Mouse (Mus musculus) common myeloid progenitor, adult 5-6 weeks (primary cell): ENCODE measurements around the gene Slc6a20b. TPM values are rescaled to one million over a fixed set of nuclear protein-coding genes. Genes with fewer than 3 reads are reported as not detected.

Experiments
- ATAC-seq: replicated peaks from 2 replicates; pipeline ENCODE4 v1.8.0; 2016; ENCODE audit warnings: low read depth, mild to moderate bottlenecking, moderate TSS enrichment, inconsistent platforms; ENCODE audit not compliant: poor library complexity, severe bottlenecking
- total RNA-seq: library from RNA; stranded (forward); fragments of 200-1000, 187-1606 nt; gene quantifications from 2 replicates; pipeline ENCODE4 v1.2.3, GENCODE M21; 2017

The Slc6a20b gene
- total RNA-seq, 1 experiment from 2014 or later: 0.37 TPM

DNA sequence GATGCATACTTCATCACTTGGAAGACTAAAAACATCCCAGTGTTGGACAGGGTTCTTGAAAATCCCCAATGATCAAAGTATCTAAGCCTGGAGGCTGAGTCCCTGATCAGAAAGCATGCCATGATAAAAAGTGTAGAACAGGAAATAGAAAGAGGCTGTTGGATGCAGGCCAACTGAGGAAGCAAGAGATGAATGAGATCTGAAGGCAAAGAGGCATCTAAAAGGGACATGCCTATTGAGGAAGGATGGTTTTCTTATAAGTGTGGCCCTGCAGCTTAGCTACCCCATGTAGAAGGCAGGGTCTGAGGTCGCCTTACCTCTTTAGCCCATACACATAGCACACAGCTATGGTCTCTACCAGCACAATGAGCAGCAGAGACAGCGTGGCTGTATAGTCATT lies 35.5 kb downstream of the Slc6a20b start:
- ATAC-seq: no peak

DNA sequence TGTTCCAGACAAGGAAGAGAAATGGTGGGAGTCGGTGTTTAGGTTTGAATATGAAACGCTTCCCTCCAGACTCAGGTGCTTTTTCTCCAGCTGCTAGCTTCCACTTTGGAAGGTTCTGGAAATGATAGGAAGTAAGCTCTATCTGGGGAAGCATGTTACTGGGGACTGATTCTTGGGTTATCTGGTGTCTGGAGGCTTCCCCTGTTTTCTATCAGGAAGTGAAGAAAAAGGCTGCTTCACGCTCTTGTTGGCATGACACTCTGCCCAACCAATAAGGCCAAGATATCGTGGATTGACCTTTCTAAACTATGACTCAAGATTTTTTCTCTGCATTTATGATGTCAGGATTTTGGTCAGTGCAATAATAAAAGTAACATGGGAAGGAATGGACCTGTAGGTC lies 37.2 kb downstream of the Slc6a20b start:
- ATAC-seq: no peak

DNA sequence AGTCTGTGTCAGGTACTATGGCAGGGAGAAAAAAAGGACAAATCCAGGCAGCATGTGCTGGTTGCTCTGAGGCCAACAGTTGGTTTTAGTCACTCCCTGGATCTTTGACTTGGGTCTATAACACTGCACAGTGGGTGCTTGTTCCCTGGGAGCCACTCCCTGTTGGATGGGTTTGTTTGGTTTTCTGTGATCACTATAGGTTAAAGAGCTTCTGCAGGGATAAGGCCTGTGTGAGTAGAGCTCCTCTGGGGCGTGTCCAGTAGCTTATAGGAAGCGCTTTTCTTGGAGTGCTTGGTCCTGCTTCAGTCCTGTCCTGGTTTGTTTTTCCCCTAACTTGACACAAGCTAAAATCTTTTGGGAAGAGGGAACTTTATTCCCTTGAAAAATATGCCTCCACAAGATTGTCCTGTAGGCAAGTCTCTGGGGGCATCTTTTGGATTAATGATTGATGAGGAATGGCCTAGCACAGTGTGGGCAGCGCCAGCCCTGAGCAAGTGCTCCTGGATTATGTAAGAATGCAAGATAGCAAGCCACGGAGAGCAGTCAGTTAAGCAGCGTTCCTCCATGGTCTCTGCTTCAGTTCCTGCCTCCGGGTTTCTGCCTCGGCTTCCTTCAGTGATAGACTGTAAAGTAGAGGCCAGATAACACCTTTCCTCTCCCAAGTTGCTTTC lies 43.0 kb downstream of the Slc6a20b start:
- no peak for ATAC-seq

DNA sequence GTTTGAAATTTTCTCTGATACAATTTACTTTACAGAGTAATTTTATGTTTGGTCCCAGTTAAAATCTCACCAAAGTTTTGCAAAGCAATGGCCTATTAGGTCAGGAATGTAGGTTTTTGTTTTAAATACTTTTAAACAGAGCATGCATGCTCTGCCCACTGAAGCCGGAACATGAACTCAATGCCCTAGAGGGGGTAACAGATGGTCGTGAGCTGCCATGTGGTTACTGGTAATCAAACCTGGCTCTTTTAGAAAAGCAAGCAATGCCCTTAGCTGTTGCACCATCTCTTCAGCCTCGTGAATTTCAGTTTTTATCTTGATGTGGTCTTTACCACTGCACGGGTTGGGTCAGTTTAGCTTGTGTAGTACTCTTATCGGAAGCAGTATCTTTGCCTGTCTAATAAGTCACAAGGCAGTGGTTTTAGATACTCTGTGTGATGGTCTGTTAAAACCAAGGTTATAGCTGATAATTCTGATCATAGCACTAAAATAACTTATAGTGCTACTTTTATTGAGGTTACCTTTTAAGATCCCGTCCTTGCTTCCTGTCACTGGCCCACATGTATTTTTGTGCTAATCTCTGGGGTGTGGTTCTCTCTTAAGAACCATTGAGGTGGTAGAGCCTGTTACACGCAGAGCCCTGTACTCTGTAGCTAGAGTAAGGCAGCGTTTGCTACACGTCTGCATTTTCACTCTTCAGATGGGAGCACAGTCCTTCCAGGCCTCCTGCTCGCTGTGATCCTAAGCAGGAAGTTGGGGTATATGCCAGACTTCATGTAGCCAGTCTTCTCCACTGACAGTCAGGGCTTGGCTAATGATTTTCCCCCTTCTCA lies 54.8 kb downstream of the Slc6a20b start:
- 0 out of 2 replicates have a peak, but pooled peaks have one; percentile 11 for ATAC-seq

DNA sequence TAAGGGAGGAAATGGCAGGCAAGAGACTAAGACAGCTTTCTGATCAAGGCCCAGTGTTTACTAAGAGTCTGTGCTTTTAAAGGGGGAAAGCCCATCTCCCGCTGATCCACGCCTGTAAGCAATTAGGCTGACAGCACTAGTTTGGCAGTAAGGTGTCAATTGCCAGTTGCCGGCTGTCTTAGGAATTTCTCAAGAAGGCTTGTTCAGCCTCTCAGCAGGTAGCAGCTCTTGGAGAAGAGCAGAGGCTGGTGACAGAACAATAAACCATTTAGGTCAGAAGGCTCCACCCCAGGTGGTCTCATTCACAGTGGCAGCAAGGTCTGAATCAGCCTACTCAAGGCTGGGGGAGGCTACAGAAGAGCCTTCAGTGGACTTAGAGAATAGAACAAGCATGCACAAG lies 77.8 kb downstream of the Slc6a20b start:
- ATAC-seq: no peak

Other genes with a start within 250 kb of the Slc6a20b start
- gene Limd1, start 153.9 kb downstream of the Slc6a20b start, total RNA-seq: 21.6 and 30.0 TPM in 2 replicates
- gene Sacm1l, start 102.8 kb downstream of the Slc6a20b start, total RNA-seq: 45.9 and 53.1 TPM in 2 replicates
- 0.32 and 0.82 TPM in 2 replicates for gene Ccr9, start 45.9 kb upstream of the Slc6a20b start, total RNA-seq
- gene Slc6a20a, start 46.3 kb upstream of the Slc6a20b start, total RNA-seq: 0.39 and 1.5 TPM in 2 replicates
- 36.9 and 39.3 TPM in 2 replicates for gene Lztfl1, start 85.1 kb upstream of the Slc6a20b start, total RNA-seq
- 0.32 TPM in 1 of 2 replicates, not detected in the other for gene Cxcr6, start 173.9 kb upstream of the Slc6a20b start, total RNA-seq
- gene Fyco1, start 219.3 kb upstream of the Slc6a20b start, total RNA-seq: 13.6 and 17.0 TPM in 2 replicates
- gene Xcr1, start 229.5 kb upstream of the Slc6a20b start, total RNA-seq: not detected in 2 replicates